Mouse (Mus musculus) bone marrow, adult 2 months (tissue): ENCODE data around the gene S100a3.

Experiments used
- CTCF ChIP-seq: fragments of 200-500 bp; IDR thresholded peaks from 2 replicates; pipeline ENCODE4 v1.5.1; 2011; ENCODE audit warnings: low read length, control low read depth; ENCODE audit not compliant: control insufficient read depth, insufficient read depth
- POLR2A ChIP-seq: fragments of 200-500 bp; IDR thresholded peaks from 2 replicates; pipeline ENCODE4 v1.6.1; 2011; ENCODE audit warnings: low read depth, mild to moderate bottlenecking, control low read depth, low read length, borderline replicate concordance; ENCODE audit not compliant: control insufficient read depth

DNA sequence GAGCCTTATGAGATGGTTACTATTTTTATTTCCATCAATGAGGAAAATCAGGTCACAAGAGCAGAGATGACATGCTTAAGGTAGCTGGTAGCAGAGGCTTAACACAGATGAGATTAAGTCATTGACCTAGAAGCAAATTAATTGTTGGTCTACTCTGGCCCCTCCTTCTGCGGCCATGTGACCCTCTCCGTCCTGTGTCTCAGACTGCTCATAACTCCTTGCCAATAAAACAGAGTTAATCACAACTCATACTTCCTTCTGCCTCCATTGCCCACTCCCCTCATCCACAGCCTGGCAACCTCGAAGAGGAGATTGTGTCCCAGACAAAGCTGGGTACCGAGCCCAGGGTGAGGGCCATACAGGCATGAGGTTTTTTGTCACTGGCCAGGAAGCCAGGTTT is 37.8 kb downstream of the S100a3 start:
- TF ChIP-seq POLR2A: no peak
- TF ChIP-seq CTCF: no peak
